Mouse (Mus musculus): ENCODE measurements around the gene Kcnj4.
A peak's percentile ranks its signal among the peaks of the same experiment; 100 is the strongest.
"Not testable (repeated sequence)": the region's sequence is repeated elsewhere in the genome, so short reads cannot be mapped to it uniquely, and the experiment has no call there.

The Kcnj4 gene

GRCm38 (mm10) chr15:79511553-79512320 is 6.7 kb upstream of the Kcnj4 start:
- DNase-seq, result peak; percentile 49

DNA sequence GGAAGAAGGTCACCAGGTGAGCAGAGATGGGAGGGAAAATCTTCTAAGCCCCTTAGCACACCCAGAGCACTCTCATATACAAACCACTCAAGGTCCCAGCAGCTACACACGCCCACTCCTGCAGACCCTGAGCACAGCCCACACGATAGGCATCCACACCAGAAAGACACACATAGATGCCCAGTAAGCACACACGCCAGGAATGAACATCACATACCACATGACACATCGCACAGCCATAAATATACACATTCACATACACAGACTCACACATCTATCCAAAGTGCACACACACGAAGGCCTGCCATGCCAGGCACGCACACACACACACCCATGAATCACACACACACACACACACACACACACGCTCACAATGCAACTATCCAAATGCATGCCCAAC is 5.4 kb upstream of the Kcnj4 start:
- DNase-seq, result no peak

- DNase-seq, result no peak
Observed at GRCm38 (mm10) chr15:79509998-79510397, 5.0 kb upstream of the Kcnj4 start.

DNA sequence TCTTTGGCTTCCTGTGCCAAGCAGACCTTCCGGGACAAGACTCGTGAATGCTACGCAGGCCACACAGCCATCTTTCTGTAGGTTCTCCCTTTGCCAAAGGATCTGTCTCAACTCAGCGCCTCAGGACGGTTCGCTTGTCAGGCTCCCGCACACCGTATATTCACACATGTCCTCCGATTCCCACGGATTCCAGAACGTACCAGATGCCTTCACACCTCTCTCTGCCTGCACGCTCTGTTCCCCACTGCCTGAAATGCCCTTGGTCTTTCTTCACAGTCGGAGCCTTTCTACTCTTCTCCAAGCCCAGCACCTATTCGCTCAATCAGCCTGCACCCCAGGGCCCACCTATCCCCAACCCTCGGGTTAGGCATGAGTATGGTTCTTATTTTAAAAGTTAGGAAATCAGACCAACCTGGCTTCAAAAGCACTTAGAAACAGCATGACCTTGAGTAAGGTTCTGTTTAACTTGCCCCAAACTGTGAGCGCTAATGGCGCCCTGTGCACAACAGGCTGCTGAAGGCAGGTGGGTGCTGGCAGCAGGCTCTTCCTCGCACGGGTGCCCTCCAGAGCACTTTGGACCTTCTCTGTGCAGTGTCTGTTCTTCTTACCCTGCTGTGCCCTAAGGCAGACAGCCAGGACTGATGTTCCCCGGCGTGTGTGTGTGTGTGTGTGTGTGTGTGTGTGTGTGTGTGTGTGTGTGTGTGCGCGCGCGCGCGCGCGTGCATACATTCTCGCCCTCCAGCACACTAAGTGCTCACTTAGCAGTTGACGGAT is 2.2 kb upstream of the Kcnj4 start:
- DNase-seq, result no peak

GRCm38 (mm10) chr15:79506460-79506859 is 1.4 kb upstream of the Kcnj4 start:
- DNase-seq, result no peak

GRCm38 (mm10) chr15:79505616-79506283 is 709 bp upstream of the Kcnj4 start:
- DNase-seq, result peak; percentile 55

- no peak for DNase-seq
Observed at GRCm38 (mm10) chr15:79503438-79503837, 1.6 kb downstream of the Kcnj4 start.

GRCm38 (mm10) chr15:79502891-79503341 is 2.1 kb downstream of the Kcnj4 start:
- DNase-seq, result no peak

- DNase-seq, result no peak
Observed at GRCm38 (mm10) chr15:79500110-79500509, 4.9 kb downstream of the Kcnj4 start.

GRCm38 (mm10) chr15:79493527-79493926 is 11.5 kb downstream of the Kcnj4 start:
- no peak for DNase-seq

DNA sequence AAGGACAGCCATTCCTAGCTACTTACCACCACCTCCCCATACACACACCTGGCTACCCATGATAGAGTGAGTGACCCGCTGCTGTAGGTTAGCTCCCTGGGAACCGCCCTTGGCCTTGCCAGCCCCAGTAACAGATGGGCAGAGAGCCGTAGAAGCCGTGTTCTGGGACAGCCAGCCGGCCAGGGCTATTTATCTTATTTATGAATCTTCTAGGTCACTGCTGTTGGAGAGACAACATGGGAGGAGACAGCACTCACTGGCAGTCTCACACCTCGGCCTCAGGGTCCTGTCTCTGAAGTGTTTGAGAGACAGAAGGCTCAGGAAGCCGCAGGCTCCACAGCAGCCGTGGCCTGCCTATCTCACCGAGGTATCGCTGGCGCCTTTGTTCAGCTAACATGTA is 15.6 kb downstream of the Kcnj4 start:
- DNase-seq, result no peak

DNA sequence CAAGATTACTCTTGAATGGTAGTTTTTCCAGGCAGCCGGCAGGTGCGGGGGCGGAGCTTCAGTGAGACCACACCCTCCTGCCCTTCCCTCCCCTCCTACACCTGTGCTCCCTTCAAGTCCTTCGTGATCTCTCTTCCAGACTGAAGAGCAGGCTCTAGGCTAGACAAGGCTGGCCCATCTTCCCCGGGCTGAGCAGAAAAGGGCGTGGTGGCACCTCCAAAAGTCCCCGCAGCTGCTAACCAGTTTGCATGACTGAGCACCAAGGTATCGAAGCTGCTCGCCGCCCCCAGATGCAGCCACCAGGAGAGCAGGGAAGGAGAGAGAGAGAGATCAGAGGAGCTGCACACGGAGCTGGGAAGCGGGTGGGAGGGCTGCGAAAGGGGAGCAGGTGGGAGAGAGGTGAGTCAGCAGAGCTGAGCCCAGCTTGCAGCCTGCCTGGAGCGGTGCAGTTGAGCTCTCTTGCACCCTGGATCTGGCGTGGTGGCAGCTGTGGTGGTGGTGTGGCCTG is 23.8 kb downstream of the Kcnj4 start:
- DNase-seq, result no peak

DNA sequence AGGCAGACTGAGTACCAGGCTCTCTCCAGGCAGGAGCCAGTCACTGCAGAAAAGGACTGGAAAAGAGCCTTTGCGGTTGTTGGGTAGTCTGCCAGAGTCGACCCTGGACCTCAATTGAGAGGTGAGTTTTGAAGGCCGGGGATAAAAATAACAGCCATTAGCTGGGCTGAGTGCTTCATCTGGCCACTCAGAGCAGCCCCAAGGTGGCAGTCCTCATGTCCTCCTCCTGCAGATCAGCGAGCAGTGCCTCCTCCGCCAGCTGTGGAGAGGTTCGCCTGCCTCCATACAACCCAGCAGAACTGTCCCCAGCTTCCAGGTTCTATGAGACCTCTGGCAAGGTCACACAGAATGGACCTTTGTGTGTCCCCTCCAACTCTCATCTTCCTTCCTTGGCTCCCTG is 27.8 kb downstream of the Kcnj4 start:
- no peak for DNase-seq

- DNase-seq, result no peak
Observed at GRCm38 (mm10) chr15:79473638-79474355, 31.2 kb downstream of the Kcnj4 start.

DNA sequence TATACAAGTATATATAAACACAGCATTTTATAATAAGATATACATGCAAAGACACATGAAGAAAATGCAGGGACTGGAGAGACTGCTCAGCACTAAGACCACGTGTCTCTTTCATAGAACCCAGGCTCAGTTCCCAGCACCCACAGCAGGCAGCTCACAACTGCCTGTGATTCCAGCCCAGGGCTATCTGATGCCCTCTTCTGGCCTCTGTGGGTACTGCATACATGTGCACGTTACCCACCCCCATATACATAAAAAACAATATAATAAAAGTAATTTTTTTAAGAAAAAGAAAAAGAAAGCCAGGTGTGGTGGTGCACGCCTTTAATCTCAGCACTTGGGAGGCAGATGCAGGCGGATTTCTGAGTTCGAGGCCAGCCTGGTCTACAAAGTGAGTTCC is 32.0 kb downstream of the Kcnj4 start:
- peak; percentile 27 for DNase-seq

- DNase-seq, result no peak
Observed at GRCm38 (mm10) chr15:79471095-79471494, 33.9 kb downstream of the Kcnj4 start.

- DNase-seq, result no peak
Observed at GRCm38 (mm10) chr15:79470583-79470982, 34.5 kb downstream of the Kcnj4 start.

- DNase-seq, result no peak
Observed at GRCm38 (mm10) chr15:79469577-79469976, 35.5 kb downstream of the Kcnj4 start.

DNA sequence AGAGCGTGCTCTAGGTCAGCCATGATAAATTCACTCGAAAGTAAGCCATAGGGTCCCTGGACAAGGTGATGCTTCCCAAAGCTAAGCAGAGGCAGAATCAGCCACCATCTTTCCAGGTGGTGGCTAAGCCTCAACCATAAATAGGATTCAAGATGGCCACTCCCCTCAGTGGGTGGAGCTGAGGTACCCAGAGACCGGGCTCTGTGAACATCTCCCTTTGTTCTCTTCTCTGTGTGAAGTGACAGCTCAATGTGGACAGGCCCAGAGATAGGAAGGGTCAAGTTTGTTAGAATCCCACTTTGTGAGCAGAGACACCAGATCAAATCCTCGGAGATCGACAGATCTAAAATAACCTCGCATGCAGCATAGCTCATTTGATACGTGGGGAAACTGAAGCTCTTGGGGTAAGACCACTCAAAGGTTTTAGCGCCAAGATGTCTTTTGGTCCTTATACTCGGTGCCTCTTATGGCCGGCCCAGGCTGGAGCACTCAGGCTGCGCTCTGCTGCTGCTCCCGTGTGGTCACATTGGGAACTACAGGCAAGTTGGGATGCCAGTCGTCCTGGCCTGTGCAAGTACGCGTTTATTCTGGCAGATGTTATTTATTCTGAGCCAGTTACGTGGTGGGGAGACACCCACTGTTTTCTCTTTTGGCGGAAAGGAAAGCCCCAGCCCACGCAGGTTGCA is 38.3 kb downstream of the Kcnj4 start:
- DNase-seq, result peak; percentile 85

DNA sequence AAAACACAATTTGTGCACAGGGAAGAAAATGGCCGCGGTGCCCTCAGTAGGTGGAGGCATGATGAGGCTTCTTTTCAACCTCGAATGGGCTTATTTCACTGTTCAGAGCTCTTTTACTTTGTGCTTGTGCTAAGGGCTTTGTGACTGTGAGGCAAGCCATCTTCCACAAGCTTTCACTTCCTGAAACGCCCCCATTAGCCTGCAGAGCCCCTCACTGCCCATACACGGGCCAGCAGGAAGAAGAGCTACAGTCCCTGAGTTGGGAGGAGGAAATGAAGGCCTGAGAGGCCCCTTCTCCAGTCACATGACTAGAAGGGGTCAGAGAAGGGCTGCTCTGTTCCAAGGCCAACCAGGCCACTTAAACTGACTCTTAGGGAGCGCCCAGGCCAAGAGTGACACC is 48.5 kb downstream of the Kcnj4 start:
- DNase-seq, result no peak

DNA sequence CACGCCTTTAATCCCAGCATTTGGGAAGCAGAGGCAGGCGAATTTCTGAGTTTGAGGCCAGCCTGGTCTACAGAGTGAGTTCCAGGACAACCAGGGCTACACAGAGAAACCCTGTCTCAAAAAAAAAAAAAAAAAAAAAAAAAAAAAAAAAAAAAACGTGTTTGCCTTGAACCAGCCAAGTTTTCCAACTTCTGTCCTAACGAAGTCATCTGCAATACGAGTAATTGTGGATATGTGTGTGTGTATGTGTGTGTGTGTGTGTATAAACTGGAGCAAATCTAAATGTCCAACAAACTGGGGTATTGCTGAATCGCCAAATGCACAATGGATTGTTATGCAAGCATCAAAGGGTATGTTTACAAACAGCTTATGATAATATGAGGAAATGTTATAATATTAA is 48.9 kb downstream of the Kcnj4 start:
- not testable (repeated sequence) for DNase-seq
